Mouse (Mus musculus): ENCODE data around the gene Gm136. TPM values are rescaled to one million over a fixed set of nuclear protein-coding genes. Genes with fewer than 3 reads are reported as not detected.

The Gm136 gene
- polyA plus RNA-seq, 1 experiment from 2014 or later = not detected

DNA sequence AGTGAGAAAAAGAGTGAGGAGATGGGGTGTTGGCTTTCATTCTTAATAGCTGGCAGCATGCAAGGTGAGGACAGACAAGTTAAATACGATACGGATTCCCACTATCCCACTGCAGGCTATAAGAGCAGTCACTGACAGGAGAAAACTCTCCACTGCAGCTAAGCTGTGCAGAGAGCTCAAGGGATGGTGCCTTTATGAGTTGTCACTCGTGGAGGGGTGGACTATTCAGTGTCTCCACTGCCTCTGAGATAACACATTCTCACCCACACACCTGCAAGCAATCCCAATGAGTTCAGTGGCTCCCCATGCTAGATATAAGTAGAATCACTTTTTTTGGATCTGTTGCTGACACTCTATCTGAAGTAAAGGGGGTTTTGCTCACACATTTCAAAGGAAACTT is 47.9 kb downstream of the Gm136 start:
- Histone ChIP-seq H3K9me3 (replicated peaks) (no peaks in the 10 kb centered on the region), H3K9ac (no peak overlapping the region), H3K27me3 (no peaks in the 10 kb centered on the region), H3K36me3 (replicated peaks) (no peaks in the 10 kb centered on the region), H3K4me1 (replicated peaks) (no peaks in the 10 kb centered on the region), H3K4me2 (no peak overlapping the region), H3K27ac (replicated peaks) (no peak overlapping the region), H3K4me3 (replicated peaks) (no peak overlapping the region)
- no peak for ATAC-seq (ENCODE audit: insufficient read depth)
- 69% methylated on average over 3 of the region's 3 CpGs for WGBS (ENCODE audit: insufficient replicate concordance)

DNA sequence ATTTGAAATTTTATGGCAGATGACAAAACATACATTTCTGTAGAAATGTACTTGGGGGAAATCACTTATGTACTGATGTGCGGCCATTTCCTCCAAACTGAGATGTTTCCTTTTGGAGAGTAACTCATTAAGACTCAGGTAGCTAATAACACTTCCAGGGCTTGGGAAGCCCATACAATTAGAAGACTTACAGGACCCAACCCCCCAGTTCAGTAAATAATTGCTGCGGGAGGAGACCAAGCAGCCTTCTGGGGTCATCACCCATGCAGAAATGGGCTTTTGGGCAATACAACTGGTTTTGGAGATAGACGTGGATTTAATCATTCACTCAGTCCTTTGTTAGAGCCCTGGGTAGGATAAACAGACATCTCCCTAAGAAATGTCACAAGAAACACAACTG is 48.8 kb downstream of the Gm136 start:
- Histone ChIP-seq H3K4me2 (no peak overlapping the region), H3K9ac (no peak overlapping the region), H3K9me3 (replicated peaks) (no peaks in the 10 kb centered on the region), H3K4me1 (replicated peaks) (no peaks in the 10 kb centered on the region), H3K36me3 (replicated peaks) (no peaks in the 10 kb centered on the region), H3K27ac (replicated peaks) (no peak overlapping the region), H3K27me3 (no peaks in the 10 kb centered on the region), H3K4me3 (replicated peaks) (no peak overlapping the region)
- 53% methylated on average over 3 of the region's 3 CpGs for WGBS (ENCODE audit: insufficient replicate concordance)
- no peak for ATAC-seq (ENCODE audit: insufficient read depth)

GRCm38 (mm10) chr4:34703029-34703428 is 53.0 kb downstream of the Gm136 start:
- Histone ChIP-seq H3K9me3 (replicated peaks) (no peaks in the 10 kb centered on the region), H3K4me3 (replicated peaks) (no peak overlapping the region), H3K4me2 (no peak overlapping the region), H3K27ac (replicated peaks) (no peak overlapping the region), H3K4me1 (replicated peaks) (no peaks in the 10 kb centered on the region), H3K27me3 (no peaks in the 10 kb centered on the region), H3K36me3 (replicated peaks) (no peaks in the 10 kb centered on the region), H3K9ac (no peak overlapping the region)
- ATAC-seq (ENCODE audit: insufficient read depth) = no peak
- 54% methylated on average over 4 of the region's 4 CpGs for WGBS (ENCODE audit: insufficient replicate concordance)

GRCm38 (mm10) chr4:34702231-34702630 is 53.8 kb downstream of the Gm136 start:
- H3K4me2 ChIP-seq = no peak overlapping the region
- no peak for ATAC-seq (ENCODE audit: insufficient read depth)
- no peak overlapping the region for H3K4me3 ChIP-seq (replicated peaks)
- WGBS (ENCODE audit: insufficient replicate concordance) = 89% methylated on average over 11 of the region's 11 CpGs
- no peaks in the 10 kb centered on the region for H3K27me3 ChIP-seq
- no peaks in the 10 kb centered on the region for H3K9me3 ChIP-seq (replicated peaks)
- H3K4me1 ChIP-seq (replicated peaks) = no peaks in the 10 kb centered on the region
- no peaks in the 10 kb centered on the region for H3K36me3 ChIP-seq (replicated peaks)
- H3K9ac ChIP-seq = no peak overlapping the region
- H3K27ac ChIP-seq (replicated peaks) = no peak overlapping the region

GRCm38 (mm10) chr4:34701528-34701927 is 54.5 kb downstream of the Gm136 start:
- Histone ChIP-seq H3K4me1 (replicated peaks) (no peaks in the 10 kb centered on the region), H3K4me3 (replicated peaks) (no peak overlapping the region), H3K27ac (replicated peaks) (no peak overlapping the region), H3K36me3 (replicated peaks) (no peaks in the 10 kb centered on the region), H3K9me3 (replicated peaks) (no peaks in the 10 kb centered on the region), H3K9ac (no peak overlapping the region), H3K27me3 (no peaks in the 10 kb centered on the region), H3K4me2 (no peak overlapping the region)
- ATAC-seq (ENCODE audit: insufficient read depth) = no peak
- 39% methylated on average over 5 of the region's 5 CpGs for WGBS (ENCODE audit: insufficient replicate concordance)

Other genes with a start within 250 kb of the Gm136 start
- 20.6 and 23.8 TPM in 2 replicates for gene Akirin2, start 205.3 kb downstream of the Gm136 start, polyA plus RNA-seq (2015; fragmentation: Nextera tagmentation; extraction: Ambion mirVana)
- 38.9 and 39.6 TPM in 2 replicates for gene Orc3, start 141.3 kb downstream of the Gm136 start, polyA plus RNA-seq (2015; fragmentation: Nextera tagmentation; extraction: Ambion mirVana)
- 25.1 and 25.5 TPM in 2 replicates for gene Rars2, start 141.3 kb downstream of the Gm136 start, polyA plus RNA-seq (2015; fragmentation: Nextera tagmentation; extraction: Ambion mirVana)
- gene Slc35a1, start 68.8 kb downstream of the Gm136 start, polyA plus RNA-seq (2015; fragmentation: Nextera tagmentation; extraction: Ambion mirVana) = 16.5 and 17.5 TPM in 2 replicates
- not detected in 2 replicates for gene Cfap206, start 26.1 kb downstream of the Gm136 start, polyA plus RNA-seq (2015; fragmentation: Nextera tagmentation; extraction: Ambion mirVana)
- gene Smim8, start 22.2 kb upstream of the Gm136 start, polyA plus RNA-seq (2015; fragmentation: Nextera tagmentation; extraction: Ambion mirVana) = 18.4 and 24.2 TPM in 2 replicates
- 3.8 and 4.3 TPM in 2 replicates for gene Zfp292, start 126.7 kb upstream of the Gm136 start, polyA plus RNA-seq (2015; fragmentation: Nextera tagmentation; extraction: Ambion mirVana)
- gene Cga, start 137.5 kb upstream of the Gm136 start, polyA plus RNA-seq (2015; fragmentation: Nextera tagmentation; extraction: Ambion mirVana) = 0.23 and 0.26 TPM in 2 replicates